Mouse (Mus musculus): ENCODE measurements around the gene Chl1.

Gene Chl1

DNA sequence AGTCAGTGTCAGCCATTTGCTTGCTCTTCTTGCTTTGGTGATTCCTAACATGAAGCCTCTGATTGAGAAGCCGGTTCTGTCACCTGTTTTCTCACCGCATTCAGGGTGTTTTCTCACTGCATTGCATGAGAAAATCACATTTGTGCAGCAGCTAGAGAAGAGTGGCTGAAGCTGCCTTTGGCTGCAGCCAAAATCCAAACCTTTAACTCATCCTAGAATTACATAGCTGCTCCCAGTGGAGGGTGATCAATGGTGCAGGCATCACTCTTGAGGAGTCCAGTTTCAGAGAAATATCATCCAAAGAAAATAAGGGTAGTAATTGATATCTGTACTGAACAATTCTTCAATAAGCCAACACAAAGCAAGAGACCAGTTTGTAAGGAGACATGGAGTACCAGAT, 154.8 kb downstream of the Chl1 start:
- in situ Hi-C loops (cut with MboI, MseI), result no loop called here

DNA sequence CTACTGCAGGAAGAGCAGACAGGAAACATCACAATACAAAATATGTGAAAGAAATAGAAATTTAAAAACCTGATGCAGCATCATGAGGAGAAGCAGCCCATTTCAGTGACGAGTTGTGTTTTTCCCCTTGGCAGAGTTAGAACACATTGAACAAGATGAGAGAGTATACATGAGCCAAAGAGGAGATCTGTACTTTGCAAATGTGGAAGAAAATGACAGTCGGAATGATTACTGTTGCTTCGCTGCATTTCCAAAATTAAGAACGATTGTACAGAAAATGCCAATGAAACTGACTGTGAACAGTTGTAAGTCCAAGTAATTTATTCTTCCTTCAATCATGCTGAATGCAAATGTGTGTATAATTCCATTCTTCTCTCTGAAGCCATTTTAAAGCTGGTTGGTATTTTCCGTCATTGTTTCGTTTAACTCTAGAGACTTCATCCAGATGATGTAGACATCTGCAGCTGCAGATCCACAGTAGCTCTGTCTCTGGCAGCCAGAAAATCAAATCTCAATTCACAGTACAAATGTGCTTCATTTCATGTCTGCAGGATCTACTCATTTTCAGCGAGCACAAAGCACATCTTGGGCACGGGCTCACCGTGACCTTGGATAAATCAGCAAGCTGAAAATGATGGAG, 155.4 kb downstream of the Chl1 start:
- in situ Hi-C loops (cut with MboI, MseI), result no loop called here

DNA sequence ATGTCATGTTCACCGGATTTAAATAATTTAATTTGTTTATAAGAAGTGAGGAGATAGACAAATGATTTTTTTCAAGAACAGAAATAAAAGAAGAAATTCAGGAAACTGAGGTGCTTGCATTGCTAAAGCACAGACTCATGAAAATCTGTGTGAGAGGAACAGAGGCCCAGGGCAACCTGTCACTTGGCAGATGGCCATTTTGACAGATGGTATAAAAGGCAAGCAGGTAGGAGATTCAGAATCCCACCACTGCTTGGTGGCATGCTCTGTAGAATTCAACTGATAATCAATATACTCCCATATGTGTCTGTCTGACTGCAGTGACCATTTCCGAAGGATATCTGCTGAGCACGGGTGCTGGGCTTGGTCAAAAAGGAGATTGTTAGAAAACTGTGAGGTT, 162.7 kb downstream of the Chl1 start:
- in situ Hi-C loops (cut with MboI, MseI), result loop anchor here (10.0 kb wide), 1 partner anchor 58 kb away; no protein-coding TSS in a partner anchor

DNA sequence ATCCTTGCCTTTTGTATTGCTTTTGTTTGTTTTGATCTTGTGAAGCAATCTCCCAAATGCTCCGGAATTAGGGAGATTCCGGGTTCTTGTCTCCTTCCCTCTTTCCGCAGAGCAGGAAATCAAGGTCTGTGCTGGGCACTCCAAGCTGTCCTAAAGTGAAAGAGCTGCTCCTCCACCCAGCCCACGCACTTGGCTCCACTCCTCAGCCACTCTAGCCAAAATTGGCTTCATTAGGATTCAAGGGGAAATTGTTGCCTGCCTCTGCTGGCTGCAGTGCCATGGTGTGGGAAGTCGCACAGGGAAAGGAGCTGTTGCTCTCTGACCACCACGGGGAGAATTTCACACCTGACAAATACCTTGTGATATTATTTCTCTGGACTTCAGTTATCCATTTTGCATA, 163.9 kb downstream of the Chl1 start:
- in situ Hi-C loops (cut with MboI, MseI), result loop anchor here (10.0 kb wide), 1 partner anchor 60 kb away; no protein-coding TSS in a partner anchor

DNA sequence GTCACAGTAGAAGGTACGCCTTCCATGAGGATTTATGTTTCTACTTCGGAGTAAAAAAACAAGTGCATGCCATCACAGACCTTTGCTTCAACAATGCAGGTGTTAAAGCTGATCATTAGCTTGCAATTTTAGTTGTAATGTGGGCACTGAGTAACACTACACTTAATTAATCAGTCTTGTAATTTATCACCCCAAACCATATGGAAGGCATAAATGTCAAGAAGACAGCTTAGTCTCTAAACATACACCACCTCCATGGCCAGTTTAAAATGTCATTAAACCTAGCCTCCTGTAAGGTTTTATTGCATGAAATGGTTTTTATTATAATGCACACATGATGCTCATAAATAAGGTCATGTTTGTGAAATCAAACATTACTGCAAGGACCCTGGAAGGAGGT, 164.8 kb downstream of the Chl1 start:
- in situ Hi-C loops (cut with MboI, MseI), result loop anchor here (10.0 kb wide), 1 partner anchor 60 kb away; no protein-coding TSS in a partner anchor

DNA sequence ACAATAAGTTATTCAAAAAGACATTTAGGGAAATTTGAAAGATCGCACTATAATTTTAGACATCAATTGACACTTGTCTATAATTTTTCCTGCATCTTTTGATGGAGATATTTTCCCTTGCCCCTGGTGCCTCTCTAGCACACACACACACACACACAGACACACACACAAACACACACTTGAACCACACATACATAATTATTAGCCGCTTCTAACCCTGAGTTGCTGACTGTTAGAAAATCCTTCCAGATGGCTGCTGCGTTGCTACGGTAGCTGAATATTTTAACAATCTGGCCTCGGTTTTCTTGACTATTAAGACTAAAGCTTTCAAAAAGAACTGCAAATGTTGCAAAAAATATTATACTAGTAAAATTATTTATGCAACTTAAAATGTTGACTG, 166.3 kb downstream of the Chl1 start:
- in situ Hi-C loops (cut with MboI, MseI), result loop anchor here (10.0 kb wide), 1 partner anchor 62 kb away; no protein-coding TSS in a partner anchor

DNA sequence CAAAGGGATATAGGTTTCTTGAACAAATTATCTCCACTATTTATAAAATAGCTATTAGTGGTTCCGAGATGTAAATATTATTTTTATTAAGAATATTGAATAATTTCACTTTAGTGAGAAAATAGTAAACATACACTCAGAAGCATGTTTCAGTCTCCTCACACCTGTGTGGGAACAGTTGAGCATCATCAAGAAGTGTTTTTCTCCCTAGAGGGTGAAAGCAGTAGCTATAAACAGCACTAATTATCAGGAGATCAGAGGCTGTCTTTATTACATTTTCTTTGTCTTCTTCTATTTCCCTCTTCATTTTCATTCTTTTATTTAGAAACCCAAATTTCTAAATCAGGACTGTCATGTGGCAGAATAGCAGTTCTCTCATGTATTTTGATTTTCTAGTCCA, 166.7 kb downstream of the Chl1 start:
- in situ Hi-C loops (cut with MboI, MseI), result loop anchor here (10.0 kb wide), 1 partner anchor 62 kb away; no protein-coding TSS in a partner anchor

DNA sequence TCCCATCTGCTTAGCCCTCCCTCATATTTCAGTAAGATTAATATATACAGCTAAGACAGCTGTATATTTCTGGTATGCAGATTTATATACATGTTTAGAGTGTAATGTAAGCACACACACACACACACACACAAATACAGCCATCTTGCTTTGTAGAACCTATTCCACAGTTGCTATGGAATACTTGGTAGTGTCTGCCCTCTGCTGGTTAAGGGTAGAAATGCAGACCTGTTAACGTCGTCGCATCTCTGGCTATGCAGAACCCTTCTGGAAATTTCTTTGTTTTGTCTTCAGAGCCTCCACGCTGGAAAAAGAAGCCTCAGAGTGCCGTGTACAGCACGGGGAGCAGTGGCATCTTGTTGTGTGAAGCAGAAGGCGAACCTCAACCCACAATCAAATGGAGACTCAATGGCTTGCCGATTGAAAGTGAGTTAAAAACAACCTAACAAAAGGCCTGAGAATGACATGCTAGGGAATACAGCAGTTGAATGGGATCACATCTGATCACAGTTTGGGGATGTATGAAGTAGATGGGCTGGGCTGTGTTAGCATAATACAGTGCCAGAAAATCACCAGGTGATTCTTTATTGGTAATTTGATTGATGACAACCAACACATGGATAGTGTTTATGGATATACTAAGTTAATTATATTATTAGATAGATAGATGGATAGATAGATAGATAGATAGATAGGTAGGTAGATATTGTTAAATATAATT, 172.6 kb downstream of the Chl1 start:
- in situ Hi-C loops (cut with MboI, MseI), result no loop called here

DNA sequence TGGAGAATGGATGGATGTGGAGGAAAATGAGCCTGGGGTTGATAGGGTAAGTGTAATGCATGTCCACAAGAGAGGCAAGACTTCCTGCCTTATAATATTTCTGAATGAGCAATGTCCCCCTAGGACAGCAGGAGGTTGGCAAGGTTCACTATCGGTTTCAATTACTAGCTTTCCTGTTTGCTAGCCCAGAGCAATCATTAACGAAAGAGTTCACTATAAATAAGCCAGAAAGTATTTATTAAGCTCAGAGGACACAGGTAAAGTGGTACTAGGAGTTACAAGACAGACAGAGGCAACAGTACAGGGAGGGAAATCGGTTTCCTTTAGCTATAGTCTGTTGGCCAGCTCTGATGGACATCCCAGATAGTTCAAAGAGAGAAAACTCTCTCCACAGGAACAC, 182.1 kb downstream of the Chl1 start:
- in situ Hi-C loops (cut with MboI, MseI), result no loop called here

DNA sequence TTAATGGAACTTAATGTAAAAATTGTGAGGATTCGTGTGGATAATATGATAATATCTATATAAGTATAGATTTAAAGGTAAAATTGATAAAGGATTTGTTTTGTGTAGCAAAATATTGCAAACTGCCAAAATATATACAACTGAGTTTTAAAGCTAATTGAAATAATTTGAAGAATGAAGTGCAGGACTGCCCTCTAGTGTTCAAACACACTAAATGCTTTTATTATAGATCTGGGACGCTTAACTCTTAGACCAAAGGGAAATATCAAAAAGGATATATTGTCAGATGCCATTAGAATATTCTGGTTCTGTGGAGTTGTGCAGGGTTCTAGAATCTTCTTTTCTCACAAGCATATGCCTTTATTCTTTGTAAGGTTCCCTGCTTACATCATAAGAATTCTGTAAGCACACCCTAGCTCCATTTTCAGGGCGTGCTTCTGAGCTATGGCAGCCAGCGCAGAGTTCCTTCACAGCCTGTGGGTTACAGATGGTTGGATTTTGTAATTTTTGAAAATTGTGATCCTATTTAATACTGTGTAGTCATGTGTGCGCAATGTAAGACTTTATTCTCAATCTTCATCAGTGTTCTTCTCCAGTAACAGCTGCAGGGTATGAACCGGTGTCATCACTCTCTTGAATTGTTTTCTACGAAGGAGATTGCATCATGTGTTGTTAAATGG, 187.1 kb downstream of the Chl1 start:
- in situ Hi-C loops (cut with MboI, MseI), result no loop called here

DNA sequence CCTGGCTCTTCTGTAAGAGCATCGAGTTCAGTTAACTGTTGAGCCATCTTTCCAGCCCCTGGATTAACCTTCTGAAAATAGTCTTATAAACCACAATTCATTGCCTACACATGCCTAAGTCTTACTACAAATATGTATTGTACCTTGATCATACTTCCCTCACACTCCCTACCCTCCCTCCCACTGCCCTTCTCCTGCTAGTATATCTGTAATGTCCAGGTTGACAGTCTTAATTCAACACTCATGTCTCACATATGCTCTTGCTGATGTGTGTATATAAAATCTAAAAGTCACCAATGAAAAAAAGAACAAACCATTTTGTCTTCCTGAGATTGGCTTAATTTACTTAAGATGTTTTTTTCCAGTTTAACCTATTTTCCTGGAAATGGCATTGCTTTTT, 189.1 kb downstream of the Chl1 start:
- in situ Hi-C loops (cut with MboI, MseI), result no loop called here

DNA sequence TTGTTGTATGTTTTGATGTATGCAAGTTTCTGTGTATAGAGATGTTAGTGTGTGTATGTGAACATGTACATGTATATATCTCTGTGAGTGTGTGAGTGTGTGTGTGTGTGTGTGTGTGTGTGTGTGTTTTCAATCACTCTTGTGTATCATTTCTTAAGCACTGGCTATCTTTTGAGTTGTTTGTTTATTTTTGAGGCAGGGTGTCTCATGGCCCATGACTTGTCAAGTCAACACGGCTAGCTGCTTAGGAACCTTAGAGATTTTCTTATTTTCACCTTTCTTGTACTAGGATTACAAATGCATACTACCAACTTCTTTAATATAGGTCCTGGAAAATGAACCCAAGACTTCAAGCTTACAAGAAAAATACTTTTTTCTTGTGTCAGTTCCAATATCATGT, 189.5 kb downstream of the Chl1 start:
- in situ Hi-C loops (cut with MboI, MseI), result no loop called here

DNA sequence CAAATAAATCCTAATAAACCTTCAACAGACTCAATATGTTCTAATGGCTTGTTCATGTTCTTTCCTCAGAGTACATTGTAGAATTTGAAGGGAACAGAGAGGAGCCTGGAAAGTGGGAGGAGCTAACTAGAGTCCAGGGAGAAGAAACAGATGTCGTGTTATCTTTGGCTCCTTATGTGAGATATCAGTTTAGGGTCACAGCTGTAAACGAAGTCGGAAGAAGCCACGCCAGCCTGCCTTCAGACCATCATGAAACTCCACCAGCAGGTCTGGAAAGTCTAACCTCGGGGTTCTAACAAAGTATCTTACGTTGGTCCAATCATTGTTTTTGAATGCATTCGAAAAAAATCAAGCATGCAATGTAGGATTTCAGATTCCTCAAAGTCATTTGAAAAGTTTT, 189.9 kb downstream of the Chl1 start:
- in situ Hi-C loops (cut with MboI, MseI), result no loop called here

DNA sequence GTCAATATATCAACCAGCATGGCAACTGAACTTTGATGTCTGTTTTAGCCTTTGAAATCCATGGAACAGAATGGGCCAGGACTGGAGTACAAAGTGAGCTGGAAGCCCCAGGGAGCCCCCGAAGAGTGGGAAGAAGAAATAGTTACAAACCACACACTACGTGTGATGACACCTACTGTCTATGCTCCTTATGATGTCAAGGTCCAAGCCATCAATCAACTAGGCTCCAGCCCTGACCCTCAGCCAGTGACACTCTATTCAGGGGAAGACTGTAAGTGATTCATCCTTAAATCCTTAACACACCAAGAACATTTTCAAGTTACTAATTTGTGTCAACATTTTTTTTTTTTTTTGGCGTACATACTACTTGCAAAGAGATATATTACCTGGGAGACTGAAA, 196.0 kb downstream of the Chl1 start:
- in situ Hi-C loops (cut with MboI, MseI), result no loop called here

DNA sequence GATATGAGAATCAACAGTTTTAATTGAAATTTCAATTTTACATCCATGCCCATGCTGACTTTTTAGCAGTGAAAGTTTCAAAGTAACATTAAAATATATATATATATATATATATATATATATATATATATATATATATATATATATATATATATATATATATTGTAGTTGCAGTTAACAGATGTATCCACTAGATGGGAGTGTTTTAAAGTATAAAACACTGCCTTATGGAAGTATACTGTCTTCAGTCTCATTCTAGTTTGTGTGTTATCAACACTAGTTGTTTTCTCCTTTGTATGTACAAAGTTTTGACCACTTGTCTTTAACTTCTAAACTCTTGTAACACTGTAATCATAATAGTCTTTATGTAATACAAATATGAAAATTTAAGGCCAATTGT, 228.9 kb downstream of the Chl1 start:
- in situ Hi-C loops (cut with MboI, MseI), result no loop called here

DNA sequence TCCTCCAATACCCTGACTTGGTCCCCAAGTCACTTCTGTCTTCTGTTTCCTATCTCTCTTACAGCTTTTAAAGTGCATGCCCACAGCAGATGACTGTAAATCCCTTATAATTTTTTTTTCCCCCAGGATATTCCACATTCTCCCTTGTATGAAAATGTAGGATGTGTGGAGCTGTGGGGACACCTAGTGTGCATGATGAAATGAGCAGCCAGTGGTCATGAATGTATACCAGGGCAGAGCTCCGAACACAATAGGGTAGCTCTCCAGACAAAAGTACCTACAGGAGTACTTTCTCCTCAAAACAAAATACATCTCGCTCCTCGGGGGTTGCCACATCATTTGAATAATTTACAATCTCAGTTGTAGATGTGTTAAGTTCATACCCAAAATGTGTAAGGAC, 232.4 kb downstream of the Chl1 start:
- in situ Hi-C loops (cut with MboI, MseI), result loop anchor here (10.0 kb wide), 1 partner anchor 452 kb away; no protein-coding TSS in a partner anchor

DNA sequence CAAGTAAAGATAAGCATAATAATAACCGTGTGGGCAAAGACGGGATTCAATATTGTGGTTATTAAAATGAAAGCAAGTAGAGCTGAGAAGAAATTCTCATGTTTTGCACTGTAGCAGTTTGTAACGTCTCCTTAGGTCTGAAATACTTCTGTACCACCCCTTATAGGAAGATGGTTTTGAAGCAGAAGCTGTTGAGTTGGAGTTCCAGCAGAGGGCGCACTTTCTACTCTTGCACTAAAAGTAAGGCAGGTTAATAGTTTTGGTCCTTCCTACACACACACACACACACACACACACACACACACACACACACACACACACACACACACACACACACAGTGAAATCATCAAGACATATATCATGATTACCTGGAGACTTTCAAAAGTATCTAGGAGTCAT, 235.7 kb downstream of the Chl1 start:
- in situ Hi-C loops (cut with MboI, MseI), result loop anchor here (10.0 kb wide), 1 partner anchor 449 kb away; no protein-coding TSS in a partner anchor

DNA sequence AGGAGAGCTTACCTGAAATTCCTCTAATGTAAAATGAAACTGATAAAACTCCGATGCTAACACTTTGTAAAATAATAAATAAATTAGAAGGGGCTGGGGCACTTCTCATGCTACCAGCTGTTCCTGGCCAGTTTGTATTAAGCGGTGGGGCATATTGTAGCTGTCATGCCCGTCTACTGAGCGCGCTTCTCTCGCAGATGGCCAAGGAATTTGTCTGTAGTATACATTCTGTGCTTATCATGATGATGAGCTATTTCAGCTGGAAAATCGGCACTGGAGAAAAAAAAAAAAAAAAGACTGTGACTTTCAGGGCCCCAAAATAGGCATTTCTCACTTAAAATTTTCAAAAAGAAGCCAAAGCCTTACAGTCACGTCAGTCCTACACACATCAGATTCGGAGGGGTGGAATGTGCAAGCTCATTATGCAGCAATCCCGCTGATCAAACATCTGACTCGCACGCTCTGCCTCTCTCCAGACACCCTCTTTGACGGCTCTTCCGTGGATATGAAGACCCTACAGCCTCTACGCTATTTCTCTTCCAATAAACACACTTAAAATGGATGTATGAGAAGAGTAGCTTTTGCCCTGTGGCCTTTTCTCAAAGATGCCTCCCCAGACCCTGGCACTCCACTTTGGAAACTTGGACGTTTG, 238.9 kb downstream of the Chl1 start:
- in situ Hi-C loops (cut with MboI, MseI), result loop anchor here (10.0 kb wide), 1 partner anchor 446 kb away; no protein-coding TSS in a partner anchor

DNA sequence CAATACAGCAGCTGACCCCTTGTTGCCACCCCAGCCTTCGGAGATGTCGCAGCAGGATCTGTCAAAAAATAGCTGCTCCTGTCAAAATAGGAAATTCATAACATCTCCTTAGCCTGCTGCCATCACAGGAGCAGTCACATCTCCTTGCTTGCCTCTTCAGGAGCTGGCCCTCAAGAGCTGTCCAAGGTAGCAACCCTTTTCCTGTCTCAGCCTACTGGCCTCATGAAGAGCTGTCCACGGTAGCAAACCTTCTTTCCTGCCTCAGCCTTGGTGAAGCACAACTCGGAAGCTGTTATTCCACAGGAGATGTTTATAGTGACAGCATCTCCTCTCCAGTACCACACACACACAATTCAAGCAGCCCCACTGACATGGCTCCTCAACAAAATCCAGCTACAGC, 243.5 kb downstream of the Chl1 start:
- in situ Hi-C loops (cut with MboI, MseI), result no loop called here

DNA sequence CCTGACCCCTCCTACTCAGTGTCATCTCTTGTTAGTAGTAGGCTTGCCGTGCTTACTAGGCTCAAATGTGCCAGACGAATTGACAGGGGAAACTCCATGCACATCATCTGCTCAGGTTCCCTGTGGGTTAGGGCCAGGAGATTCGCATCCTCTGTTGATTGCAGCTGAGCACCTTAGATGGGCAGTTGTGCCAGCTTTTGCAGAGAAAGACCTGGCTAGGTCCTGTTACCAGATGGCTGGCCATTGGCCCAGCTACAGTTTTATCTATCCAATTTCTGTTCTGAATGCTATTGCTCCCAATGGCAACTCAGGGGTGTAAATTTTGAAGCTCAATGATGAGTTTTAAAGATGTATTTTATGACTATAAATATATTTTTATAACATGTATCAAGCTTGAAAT, 256.4 kb downstream of the Chl1 start:
- in situ Hi-C loops (cut with MboI, MseI), result no loop called here

DNA sequence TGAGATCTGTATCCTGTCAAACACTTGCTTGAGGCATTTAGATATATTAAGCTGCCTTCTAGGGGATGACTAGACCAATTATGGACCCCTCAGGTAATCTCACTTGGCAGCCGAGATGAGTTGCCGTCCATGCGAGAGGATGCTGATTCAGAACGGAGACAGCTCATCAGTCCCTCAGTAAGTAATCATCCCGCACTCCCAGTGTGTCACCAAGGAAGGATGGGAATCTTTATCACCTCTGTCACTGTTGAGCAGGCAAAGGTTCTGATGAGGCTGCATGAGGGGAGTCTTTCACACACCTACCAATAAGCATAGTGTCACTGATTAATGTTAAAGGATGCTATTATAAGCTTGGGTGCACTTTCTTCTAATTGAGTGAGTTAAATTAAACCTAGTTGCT, 270.7 kb downstream of the Chl1 start:
- in situ Hi-C loops (cut with MboI, MseI), result no loop called here

DNA sequence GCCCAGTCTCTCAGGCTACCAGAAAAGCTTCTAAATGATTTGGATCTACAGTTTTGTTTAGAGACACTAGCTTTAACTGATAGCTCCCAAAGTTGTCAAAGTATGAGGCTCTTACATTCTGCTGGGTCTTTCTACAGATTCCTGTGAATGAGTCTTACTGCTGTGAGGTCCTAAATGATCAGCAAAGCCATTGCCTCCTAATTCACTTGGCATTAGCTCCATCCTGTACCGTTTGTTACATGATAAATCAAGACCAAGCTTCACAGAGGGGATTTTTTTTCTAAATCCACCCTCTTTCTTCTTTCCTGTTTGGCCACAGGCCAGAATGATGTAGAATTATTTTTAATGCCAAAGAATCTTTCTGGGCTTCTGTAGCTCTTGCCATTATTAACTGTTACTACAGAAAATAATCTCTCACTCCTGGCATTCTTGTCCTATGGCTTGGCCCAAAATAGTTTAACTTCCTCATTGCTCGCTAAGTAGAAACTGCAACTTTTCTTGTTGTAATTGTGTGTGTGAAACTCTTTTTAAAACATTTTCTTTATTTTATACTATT, 280.8 kb downstream of the Chl1 start:
- in situ Hi-C loops (cut with MboI, MseI), result no loop called here

Measured in regulatory T cell (primary cell).